Mouse (Mus musculus): ENCODE data around the gene Gpr84. TPM values are rescaled to one million over a fixed set of nuclear protein-coding genes. Genes with fewer than 3 reads are reported as not detected.

Gpr84 gene
- total RNA-seq, 2 experiments from 2014 or later, result 1.8 to 2.3 TPM

DNA sequence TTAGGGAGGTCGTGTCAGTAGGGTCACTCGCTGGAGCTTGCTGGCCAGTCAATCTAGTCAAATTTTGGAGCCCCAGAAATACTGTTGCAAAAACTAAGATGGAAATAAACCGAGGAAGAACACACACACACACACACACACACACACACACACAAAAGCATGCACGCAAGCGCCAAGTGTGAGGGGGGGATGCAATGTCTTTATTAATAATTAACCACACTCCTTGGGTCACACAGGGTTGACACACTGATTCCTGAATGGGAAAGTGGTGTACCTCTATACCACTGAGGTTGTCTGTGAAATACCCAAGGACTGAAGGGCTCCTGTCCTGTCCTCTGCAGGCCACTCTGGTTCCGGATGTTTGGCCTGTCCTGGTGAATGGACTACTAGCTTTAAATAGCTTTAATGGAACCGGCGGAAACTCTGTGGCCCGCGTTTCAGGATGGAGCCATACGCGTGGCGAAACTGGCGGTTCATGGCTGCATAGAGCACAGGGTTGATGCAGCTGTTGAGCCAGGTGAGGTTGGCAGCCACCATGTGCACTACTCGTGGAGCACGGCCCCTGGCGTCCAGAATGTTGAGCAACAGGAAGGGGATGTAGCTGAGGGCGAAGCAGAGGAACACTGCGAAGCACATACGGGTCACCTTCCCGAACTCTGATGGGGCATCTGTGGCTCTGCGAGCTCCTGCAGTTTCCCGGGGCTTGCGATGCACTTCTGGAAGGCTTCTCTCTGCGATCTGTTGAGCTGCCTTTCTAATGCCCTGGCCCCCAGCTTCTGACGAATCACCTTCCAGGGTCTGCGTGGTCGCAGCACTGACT, 2.1 kb downstream of the Gpr84 start:
- peak; percentile 27 for ATAC-seq (replicated peaks; ENCODE audit: poor library complexity)

DNA sequence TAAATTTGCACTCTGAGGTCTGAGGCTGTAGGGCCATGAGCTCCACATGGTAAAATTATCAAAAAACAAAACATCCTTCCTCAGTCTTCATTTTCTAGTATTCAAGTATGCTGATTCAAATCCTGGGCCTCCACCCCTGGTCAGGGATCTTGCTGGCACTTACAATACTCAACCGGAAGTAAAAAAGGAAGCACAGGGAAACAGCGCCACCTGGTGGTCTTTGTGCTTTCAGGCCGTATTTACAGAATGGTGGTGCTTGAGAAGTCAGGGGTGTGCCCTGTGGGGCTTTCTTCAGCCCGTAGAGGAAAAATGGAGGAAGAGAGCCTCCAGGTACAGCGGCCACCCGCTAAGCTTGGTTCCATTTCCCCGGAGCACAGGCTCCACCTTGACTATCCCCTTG, 3.3 kb downstream of the Gpr84 start:
- ATAC-seq (replicated peaks; ENCODE audit: poor library complexity), result peak; percentile 59

DNA sequence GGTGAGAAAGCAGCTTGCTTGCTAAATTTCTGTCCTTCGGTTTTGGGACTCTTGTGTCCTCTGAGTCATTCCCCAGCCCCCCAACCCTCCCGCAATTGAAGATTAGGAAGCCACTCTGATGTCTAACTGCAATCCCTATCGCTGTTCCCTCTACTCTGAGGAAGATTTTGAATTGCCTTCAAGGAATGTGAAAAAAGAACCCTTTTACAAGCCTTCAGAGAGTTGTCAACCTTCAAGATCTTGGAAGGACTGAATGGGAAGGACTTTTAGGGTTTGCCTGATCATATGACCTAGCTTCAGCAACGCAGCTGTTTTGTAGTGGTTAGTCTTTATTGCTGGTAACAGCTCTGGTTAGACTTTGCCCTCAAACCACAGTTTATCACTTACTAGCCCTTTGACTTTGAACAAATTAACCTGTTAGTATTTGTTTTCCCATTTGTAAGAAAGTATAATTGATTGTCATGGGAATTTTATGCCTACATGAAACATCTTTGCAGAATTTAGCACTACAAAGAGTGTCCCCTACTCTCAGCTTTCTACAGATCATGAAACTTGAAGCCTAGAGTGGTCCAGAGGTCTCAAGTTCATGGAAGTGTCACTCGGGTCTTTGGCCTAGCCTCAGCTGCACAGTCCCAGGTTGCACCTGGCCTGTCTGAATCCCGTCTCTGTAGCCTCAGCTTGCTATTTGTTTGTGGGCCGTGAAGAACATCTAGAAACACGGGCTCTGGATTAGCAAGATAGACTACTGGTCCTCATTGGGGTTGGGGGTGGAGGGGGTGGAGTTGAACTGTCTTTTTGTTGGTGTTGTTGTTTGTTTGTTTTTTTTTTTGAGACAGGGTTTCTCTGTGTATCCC, 4.4 kb downstream of the Gpr84 start:
- ATAC-seq (replicated peaks; ENCODE audit: poor library complexity), result no peak

DNA sequence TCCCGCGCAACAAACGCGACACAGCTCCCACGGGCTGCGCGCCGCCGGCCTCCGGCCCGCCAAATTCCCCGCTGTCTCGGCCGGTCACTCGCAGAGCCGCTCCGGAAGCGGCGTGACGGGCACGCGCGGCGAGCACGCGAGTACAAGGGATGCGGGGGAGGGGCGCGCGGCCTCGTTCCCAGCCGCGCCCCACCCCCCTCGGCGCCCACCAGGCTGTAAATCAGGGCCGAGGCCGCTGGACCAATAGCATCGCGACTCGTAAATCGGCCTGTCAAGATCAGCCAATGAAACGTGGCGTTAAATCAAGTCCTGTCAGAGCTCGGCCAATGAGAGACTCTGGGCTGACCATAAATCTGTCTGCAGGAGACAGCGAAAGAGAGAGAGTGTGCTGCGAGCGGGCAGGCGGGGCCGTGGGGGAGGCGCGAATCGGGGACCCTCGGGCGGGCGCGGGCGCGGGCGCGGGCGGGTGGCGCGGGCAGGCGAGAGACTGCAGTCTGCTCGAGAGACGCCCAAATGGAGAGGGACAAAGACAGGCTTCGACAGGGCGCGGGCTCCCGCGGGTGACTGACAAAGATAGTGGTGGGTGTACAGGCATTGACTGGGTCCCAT, 5.2 kb downstream of the Gpr84 start:
- peak; percentile 78 for ATAC-seq (replicated peaks; ENCODE audit: poor library complexity)

DNA sequence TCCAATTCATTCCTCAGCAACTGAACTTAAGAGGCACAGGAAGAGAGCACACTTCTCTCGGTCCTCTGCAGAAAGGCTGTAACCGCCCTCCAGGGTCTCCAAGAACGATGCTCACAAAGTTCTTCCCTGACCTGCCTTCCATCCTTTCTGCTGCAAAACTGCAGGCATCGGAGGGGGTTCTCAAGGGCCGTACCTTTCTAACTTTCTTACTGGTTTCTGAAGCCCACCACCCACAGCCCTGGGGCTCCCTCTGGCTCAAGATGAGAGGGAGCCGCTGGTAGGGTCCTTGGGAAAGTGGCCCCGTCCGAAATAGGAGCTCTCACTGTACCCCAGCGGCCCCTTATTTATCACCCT, 5.8 kb downstream of the Gpr84 start:
- ATAC-seq (replicated peaks; ENCODE audit: poor library complexity), result no peak

DNA sequence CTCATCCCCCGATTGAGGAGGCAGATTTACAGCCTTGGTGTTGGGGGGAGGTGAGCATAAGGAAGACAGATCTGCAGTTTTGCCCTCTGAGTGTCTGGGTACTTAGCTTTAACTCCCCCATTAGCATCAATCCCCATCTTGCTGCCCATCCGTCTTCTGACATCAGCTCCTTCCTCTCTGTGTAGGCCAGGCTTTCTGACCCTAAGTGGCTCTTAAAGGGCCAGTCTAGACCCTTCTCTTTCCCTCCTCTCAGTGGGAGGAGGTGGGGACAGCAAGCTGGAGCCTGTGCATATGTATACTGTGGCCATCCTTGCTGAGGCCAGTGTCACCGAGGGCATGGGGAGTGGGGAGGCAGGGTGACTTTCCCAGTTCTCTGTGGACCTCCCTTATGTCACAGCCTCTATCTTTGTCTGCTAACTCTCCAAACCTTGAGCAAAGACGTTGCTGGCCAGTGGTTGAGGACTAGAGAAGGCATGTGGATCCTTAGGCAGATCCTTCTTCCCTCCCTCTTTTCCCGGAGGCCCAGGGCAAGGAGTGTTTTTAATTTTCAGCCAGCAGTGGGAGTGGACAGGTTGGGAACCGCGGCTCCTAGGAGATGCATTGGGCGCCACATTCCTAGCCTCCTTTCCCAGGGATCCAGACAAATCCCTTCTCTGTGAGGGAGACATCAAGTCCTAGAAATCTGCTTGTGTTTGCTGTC, 6.3 kb downstream of the Gpr84 start:
- ATAC-seq (replicated peaks; ENCODE audit: poor library complexity), result no peak

DNA sequence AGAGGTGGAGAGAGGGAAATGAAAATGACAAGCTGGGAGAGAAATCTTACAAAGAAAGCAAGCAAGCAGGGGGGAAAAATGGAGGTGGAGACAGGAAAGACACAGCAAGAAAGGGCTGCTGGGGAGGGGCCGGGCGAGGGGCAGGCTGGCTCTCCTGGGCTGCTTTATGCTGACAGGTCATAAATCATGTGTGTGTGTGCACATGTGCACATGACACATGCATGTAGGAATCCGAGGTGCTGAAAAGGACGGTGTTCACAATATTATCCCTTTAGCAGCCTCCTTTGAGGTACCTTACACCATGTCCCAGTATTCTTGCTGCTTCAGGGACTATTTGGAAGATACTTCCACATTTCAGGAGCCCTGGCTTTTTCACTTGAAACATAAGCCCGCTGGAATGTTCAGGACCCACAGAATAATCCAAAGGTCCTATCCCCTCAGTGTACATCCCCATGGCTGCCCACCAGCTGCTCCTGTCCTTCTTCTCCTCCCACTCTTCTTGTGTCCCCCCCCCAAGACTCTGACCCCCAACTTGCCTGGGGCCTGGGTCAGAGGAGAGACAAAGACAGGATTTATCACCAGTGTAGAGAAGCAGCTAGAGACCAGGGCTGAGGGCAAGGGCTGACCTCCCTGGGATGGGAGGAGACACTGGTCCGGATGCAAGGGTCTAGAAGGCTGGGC, 7.9 kb downstream of the Gpr84 start:
- no peak for ATAC-seq (replicated peaks; ENCODE audit: poor library complexity)

DNA sequence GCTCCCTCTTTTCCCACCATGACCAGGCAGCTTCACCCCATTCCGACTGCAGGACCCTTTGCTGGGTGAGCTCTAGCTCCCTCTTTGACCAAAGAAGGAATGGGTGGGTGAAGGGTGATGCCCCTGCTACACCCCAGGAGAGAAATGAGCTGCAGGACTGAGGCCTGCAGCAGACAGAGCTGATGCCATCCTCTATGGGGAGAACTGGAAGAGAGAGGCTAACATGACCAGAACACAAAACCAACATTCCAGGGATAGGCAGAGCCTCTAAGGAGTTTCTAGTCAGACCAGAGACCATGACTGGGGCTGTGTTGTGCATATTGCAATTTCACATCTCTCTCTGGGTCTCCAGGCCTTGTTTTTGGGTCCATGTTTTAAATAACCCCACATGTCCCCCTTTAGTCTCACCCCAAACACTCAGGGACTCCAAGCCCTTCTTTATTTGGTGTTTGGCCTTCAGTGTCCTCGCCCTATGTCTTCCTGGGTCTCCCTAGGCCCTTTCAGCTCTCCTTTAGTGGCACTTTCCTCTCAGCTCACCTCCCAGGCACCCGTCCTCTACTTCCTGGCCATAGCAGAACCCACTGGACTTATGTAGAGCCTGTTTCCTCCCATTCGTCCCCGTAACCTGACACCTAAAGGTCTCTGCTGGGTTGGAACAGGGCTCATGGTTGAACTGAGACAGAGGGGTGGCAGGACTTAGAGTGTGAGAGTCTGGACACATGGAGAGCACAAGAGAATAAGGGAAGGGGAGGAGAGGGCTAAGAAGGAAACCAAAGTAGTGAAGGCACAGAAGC, 8.7 kb downstream of the Gpr84 start:
- no peak for ATAC-seq (replicated peaks; ENCODE audit: poor library complexity)

DNA sequence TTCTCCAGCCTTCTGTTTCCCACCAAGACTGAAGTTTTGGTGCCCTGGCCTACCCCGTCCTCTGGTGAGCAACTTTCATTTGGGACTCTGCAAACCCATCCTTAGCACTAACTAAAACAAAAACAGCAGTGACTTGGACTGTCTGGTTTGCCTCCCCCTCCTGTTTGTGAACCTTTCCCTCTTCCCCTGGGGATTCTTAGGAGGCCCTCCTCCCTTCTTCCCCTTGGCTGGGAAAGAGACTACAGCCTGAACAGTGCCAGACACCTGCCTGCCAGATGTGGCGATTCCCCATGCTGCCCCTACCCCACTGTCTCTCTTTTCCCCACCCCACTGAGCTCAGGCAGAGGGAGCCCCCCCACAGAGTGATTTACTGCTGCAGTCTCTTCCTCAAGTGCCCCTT, 9.4 kb downstream of the Gpr84 start:
- ATAC-seq (replicated peaks; ENCODE audit: poor library complexity), result no peak

DNA sequence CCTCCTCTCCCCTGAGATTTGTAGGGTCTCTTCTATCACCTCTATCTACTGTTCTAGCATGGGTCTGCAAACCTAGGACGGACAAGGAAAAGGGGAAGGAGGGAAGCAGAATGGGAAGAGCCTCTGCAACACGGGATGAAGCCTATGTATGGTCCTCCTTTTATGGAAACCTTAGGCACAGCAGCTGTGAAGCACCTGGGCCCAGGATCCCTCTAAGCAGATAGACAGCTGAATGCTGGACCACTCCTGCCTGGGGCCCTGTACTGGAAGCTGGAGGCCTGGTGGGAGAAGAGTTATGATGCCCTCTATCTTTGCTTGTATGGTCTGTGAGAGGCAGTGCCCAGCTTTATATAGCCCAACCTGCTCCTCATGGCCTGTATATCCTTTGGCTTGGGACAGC, 9.9 kb downstream of the Gpr84 start:
- no peak for ATAC-seq (replicated peaks; ENCODE audit: poor library complexity)

DNA sequence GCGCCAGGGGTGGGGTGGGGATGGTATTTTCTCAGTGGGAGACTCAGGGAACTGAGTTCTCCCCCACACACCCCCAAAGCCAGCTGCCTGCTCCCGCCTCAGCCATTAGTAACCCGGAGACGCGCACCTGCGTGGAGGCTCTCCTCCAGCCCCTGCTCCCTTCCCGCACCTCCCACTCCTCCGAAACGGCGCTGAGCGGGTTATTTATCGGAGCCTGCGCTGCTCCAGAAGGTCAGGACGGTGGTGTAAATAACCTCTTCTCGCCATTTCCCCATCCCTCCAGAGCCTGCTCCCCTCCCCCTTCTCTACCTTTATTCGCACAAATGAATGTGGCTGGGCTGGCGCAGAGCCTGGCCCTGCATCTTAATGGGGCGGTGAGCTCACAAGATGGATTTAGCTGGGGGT, 10.3 kb downstream of the Gpr84 start:
- no peak for ATAC-seq (replicated peaks; ENCODE audit: poor library complexity)

DNA sequence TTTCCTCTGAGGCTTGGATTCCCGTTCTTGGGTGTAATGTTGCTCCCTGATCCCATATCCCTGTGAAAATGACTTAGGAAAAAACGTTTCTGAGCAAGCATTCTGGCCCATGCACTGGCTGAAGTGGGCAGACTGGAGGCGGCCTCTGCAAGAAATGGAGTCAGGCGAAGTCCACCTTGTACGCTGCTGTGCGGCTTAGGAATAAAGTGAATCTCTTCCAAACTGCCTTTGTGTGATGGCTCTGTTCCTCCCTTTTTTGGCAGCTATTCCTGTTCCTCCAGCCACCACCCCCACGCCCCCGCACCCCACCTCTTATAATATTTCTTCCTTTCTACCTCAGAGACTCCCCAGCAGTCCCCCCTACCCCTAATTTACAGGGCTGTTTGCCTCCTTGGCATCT, 10.8 kb downstream of the Gpr84 start:
- no peak for ATAC-seq (replicated peaks; ENCODE audit: poor library complexity)

DNA sequence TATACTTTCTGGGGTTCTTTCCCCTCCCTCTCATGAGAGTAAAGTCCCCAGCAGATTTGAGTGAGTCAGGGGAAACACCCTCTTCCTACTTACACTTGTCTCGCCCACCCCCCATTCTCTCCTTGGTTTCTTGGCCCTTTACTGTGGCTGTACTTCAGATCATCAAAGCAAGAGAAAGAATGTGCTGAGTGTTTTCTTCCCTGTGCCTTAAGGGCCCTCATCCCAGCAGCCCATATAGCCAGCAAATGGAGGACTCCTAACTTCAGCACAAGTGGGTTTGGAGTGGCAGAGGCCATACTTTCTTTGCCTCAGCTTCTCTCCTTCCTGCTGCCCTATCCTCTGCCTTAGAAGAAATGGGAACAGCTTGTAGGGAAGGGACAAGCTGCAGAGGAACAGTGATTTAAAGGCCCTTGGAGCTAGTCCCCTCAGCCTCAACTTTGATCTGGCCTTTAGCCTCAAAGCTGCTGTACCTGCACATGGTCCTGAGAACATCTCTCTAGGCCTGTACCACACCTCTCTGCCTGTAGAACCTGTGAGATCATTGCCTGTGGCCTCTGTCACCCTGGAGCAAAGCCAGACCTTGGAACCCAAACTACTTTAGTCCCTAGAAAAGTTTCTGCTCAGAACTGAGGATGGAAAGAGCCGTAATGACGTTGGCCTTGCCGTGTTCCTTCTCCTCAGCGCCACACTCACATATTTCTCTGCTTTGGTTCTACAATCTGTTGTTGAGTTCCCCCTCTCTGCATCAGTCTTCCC, 11.4 kb downstream of the Gpr84 start:
- ATAC-seq (replicated peaks; ENCODE audit: poor library complexity), result no peak

DNA sequence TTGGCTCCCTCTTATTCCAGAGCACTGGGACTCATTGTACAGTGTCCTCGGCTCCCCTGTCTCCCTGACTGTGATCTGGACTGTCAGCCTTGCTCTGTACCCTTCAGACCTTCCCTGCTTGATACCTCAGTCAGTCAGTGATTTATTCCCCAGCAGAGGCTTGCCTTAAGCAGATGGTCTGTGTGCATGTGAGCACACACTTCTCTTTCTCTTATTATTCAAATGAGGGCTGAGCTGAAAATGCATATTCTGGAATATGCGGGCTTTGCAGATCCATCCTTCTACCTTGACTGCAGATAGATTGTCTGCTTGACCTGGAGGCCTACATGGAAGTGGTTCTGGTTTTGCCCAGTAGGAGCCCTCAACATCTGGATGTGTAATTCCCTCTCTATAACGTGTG, 12.4 kb downstream of the Gpr84 start:
- ATAC-seq (replicated peaks; ENCODE audit: poor library complexity), result no peak

DNA sequence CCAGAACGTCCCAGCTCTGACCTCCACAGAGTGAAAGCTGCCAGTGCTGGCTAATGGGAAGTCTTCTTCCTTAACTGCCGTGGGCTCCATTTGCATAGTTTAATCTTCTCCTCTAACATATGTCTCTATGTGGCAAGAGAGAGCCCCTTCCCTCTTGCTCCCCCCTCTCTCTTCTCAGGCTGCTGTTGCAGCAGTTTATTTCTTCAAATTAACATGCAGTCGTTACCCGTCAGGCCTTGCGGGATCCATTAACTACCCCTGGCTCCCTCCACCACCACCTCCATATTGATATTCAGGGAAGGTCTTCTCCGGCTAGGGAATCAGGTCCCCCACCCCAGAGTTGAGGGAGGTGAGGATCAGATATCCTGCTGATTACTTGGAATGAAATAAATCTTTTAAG, 13.1 kb downstream of the Gpr84 start:
- ATAC-seq (replicated peaks; ENCODE audit: poor library complexity), result no peak

DNA sequence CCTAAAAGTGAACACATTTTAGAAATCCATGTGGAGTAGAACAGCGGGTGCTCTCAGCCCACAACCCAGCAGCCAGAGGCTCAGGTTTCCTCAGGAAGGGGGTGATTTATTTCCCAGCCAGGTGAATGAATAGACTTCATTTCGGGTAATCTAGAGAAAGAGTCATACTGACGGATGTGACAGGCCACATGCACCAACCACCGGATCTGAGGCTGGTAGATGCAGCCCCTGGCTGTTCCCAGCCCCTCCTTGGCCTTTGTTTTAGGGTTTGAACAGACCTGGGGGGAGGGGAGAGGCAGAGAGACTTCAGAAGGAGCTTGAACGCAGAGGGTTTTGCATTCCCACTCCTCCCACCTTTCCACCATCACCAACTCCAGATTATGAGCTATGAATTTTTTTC, 14.6 kb downstream of the Gpr84 start:
- ATAC-seq (replicated peaks; ENCODE audit: poor library complexity), result no peak

DNA sequence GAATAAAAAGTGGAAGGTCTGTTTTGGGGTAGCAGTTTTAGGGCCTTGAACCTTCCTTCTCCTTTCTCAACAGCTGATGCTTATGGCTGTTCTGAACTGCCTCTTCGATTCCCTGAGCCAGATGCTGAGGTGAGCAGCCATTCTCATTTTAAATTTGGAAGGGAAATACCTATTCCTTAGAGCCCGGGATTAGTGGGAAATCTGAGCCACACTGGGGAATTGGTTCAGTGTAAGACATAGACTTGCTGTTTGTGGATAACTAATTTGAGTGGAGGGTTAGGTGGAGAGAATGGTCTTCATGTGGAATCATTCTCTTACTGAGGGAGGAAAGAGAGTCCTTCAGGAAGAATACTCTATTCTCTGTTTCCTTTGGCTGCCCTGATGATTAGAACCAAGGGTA, 15.8 kb downstream of the Gpr84 start:
- ATAC-seq (replicated peaks; ENCODE audit: poor library complexity), result no peak

DNA sequence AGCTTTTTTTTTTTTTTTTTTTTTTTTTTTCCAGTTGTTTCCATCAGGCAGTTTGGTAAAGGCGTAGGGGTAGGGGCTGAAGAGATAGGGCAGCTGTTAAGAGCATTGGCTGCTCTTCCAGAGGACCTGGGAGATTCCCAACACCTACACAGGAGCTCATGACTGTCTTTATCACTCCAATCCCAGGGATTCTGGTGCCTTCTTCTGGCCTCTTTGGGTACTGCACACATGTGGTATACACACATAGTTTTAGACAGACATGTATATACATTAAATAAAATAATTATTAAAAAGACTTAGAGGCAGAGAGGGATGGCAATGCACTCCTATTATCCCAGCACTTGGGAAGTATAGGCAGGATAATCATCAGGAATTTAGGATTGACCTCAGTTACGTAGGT, 17.0 kb downstream of the Gpr84 start:
- 0 out of 2 replicates have a peak, but pooled peaks have one; percentile 20 for ATAC-seq (replicated peaks; ENCODE audit: poor library complexity)

DNA sequence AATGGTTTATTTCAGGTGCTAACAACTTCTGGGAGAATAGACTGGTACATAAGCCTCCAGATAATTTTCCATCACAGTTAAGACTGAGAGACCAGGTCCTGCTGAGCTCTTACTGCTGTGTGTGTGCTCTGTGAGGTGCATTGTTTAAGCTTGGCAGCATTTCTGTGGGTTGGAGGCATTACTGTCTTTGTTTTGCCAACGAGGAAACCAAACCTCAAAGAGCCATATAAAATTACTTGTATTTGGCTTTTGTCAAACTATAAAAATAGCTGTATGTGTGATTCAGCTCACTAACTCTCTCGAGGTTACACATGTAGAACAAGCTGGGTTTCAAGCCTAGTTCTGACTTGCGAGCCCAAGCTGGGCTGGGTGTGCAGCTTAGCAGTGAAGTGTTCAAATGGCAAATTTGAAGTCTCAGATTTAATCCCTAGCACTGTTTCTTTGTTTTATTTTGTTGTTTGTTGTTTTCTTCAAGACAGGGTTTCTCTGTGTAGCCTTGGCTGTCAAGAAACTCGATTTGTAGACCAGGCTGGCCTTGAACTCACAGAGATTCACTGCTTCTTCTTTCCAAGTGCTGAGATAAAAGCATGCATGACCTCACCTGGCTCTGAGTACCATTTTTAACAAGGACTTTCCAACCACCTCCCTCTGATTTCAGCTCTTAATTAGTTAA, 17.6 kb downstream of the Gpr84 start:
- no peak for ATAC-seq (replicated peaks; ENCODE audit: poor library complexity)
